Mouse (Mus musculus): ENCODE measurements at regions not wholly inside any gene's neighbourhood (a gene's known extent, or its start where the extent isn't known, plus 50 kb on each side); places are given as distances from the start of the nearest gene placed in this dataset.
"Not testable (repeated sequence)": the region's sequence is repeated elsewhere in the genome, so short reads cannot be mapped to it uniquely, and the experiment has no call there.

DNA sequence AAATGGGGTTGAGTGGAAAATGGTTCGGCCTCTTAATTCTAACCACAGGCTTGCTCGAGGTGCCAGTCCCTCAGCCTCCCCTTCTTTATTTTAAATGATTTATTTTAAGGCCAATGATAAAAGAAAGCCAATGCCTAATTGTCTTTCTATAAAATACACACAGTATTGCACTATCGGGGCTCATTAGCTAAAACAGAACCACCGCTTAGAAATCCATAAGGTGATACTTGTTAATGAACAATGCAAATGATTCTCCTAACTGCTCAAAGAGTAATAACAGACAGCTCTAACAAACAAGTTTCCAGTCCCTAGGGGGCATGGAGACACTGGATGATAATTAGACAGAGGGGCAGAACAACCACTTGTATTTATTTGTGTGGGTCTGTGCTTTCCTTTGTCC, 58.8 kb downstream of the Emx2 start:
- no peak for DNase-seq (ENCODE audit: low spot score)

DNA sequence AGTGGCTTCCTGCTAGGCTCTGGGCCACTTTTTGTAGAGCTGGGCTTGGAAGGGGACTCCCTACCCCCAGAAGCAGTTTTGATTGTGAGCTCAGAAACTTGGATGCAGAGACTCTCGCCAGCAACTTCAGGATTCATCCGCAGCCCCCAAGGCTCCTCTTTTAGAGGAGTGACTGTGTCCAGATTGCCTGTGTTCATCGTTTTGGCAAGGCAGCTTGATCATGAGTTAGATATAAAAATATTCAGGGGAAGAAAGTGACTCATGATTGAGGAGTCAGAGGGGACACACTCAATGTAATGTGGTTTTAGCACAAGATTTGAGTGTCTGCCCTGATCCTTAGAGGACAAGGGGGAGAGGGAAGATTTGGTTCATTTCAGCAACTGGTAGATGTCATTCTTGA, 61.0 kb downstream of the Emx2 start:
- DNase-seq (ENCODE audit: low spot score): no peak

DNA sequence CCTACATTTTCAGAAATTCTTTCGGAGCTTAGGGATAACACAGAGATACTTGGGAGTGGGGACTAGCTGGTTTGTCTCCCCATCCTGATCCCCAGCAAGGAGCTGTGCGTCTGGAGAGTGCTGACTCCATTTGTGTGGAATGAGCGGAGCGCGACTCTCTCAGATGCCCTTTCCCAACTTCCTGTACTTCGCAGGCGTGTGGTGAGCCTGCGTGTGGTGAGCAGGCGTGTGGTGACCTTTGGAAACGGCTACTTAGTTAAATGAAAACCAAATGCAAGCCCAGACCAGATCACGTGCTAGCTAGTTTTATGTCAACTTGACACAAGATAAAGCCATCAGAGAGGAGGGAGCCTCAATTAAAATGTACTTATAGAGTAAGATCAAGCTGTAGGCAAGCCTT, 64.0 kb downstream of the Emx2 start:
- no peak for DNase-seq (ENCODE audit: low spot score)

DNA sequence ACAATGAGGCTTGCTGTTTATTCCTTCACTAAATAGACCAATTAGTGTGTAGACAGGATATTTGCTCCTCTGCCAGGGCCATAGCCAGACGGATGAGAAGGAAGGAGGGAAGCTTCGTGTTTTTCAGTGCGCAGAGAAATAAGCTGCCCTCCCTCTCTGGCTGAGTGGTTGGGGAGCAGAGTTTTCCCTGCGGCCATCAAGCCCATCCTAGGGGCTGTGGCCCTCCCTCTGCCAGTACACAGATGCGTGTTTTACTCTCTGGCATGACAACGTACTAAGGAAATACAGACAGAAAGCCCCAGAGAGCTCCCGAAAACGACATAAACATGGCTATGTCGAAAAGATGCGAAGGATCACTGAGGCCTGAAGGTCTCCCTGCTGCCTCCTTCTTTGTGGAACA, 65.2 kb downstream of the Emx2 start:
- no peak for DNase-seq (ENCODE audit: low spot score)

DNA sequence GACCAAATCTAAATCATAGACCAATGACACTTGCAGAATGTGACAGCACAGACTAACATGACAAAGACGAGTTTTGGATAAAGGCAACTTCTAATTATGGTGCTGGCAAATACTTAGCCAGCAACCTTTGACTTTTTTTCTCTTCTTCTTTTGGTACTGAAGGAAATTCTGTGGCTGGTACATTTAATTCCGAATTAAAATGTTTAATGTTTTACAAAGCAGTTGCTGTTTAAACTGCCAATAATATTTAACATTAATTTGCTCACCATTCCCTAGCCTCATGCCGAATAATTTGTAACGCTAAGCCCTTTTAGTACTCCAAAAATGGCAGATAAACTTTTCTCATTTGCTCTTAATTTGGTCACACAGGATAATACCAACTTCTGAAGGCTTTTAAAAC, 105.9 kb downstream of the Emx2 start:
- DNase-seq (ENCODE audit: low spot score): no peak

DNA sequence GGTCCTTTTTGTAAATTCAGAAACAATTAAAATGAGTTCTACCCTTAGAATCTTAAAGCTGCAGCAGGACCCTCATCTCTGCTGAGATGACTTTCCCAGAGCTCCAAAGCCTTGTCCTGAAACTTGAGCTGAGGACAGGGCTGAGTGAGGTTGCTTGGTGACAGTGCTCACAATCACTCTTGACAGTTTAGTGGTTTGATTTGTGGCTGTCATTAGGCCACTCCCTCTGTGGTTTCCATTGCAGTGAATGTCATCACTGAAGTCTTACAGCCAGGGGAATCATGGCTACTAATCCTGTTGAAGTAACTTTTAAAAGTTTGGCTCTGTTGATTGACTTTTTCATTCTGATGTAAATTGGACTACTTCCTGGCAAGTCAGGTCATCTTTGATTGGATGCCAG, 110.7 kb downstream of the Emx2 start:
- DNase-seq (ENCODE audit: low spot score): no peak

DNA sequence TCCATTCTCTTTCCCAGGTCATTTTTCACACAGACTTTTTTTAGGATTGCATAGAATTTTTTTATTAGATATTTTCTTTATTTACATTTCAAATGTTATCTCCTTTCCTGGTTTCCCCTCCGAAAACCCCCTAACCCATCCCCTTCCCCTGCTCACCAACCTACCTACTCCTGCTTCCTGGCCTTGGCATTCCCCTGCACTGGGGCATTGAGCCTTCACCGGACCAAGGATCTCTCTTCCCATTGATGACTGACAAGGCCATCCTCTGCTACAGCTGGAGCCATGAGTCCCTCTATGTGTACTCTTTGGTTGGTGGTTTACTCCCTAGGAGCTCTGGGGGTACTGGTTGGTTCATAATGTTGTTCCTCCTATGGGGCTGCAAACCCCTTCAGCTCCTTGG, 111.4 kb downstream of the Emx2 start:
- not testable (repeated sequence) for DNase-seq (ENCODE audit: low spot score)

DNA sequence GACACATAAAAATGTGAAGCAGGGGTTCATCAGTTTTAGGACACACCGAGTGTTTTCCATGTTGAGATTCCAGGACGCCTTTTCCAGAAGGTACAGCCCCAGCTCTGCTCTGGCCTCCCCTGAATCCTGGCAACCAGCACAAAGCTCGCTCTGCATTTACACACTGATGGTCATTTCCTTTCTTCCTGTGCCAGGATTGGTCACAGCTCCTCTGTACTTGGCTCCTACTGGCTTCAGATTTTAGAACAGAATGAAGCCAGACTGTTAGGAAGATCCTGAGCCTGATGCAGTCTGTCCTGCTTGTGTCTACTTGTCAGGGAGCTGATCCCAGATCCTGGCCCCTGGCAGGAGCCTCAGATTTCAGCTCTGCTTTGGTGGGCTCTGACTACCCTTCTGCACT, 116.2 kb downstream of the Emx2 start:
- DNase-seq (ENCODE audit: low spot score): no peak

DNA sequence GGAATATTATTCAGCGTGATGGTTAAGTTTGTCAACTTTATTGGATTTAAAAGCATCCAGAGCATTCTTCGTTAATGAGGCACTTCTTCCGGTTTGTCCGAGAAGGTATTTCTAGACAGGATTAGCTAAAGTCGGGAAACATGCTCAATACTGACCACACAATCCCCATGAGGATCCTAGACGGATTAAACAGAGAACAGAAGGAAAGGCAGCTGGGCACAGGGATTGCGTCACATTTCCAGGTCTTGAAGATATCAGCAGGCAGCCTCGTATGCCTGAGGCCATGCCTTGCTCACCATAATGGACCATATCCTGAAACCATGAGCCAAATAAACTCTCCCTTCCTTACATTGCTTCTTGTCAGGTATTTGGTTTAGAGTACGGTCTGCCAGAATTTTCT, 119.7 kb downstream of the Emx2 start:
- DNase-seq (ENCODE audit: low spot score): no peak

DNA sequence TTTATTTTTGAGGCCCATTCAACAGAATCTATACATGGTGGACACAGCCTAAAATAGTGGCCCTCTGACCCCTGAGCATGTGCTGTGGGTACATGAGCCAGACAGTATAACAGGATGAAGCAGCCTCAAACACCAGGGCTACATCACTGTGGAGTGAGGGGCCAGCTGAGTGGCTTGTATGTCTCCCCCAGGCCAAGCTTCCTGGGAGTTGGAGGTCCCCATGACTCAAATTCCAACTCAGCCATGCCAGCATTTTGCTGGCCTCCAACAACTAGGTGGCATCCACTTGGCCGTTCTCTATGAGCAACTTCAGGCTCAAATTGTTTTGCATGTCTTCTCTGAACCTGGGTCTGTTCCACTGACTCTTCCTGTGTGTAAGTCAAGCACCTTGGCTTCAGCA, 121.5 kb downstream of the Emx2 start:
- DNase-seq (ENCODE audit: low spot score): no peak

DNA sequence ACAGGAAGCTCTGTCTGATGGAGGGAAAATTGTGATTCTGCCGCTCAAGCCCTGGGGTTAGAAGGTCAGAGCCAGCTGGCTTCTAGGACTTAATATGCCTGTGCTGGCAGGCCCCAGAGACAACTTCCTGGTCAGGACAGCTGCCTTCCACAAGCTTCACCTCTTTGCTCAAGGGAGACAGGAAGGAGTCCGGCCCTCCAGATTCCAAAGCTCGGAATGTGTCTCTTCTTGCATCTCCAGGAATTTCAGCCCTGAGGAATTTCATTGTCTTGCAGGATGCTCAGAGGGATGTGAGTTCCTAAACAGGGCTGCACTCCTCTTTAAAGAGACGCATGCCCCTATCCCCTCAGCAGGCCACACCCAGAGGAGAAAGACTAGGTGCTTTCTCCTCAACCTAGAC, 127.7 kb downstream of the Emx2 start:
- DNase-seq (ENCODE audit: low spot score): no peak

DNA sequence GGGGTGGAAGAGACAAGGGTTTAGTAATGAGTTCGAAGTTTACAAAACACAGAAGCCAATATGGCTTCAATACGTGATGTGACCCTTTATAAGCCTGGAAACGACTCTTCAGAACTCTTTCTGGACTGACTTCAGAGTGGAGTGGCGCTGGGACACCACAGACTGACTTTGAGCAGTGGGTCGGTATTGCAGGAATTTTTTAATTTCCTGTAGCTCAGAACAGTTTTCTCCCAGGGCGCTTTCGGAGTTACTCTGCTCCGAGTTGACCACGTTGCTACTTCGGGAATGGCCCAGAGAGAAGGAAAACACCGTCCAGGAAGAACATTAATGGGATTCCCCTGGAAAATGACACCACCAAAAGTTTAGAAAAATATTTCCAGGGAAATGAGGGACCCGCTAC, 129.1 kb downstream of the Emx2 start:
- no peak for DNase-seq (ENCODE audit: low spot score)

DNA sequence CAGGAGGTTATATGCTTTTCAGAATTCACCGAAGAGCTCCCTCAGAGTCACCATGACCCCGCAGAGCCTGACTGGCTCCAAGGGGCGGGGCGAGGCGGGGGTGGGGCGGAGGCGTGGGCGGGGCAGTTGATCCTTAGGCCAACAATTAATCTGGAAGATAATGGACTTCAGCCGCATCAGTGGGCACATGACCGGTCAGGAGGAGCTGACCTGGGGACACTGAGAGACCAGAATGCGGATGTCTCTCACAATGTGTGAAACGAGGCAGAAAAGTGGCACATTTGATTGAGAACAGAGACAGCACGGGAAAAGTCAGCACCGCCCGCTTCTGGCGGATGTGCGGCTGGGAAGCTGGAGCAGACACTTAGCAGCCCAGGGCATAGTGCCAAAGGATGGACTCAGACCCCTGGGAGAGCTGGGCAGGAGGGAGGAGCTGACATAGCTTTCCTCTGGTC, 129.9 kb downstream of the Emx2 start:
- no peak for DNase-seq (ENCODE audit: low spot score)

DNA sequence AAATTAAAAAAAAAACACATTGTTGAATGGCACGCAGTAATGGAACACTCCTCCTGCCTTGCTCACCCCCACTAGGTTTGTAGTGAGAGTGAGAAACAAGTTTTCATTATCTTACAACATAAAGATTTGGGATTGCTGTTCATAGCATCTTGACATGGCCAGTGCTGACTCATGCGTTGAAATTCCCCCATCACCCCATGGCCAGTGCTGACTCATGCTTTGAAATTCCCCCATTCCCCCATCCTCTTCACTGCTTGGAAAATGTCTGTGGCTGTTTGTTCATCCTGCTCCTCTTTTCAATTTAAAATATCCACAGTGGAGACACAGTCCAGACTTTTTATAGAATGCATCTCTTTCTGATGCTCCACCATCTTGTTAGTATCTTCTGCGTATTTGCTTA, 131.8 kb downstream of the Emx2 start:
- DNase-seq (ENCODE audit: low spot score): no peak

DNA sequence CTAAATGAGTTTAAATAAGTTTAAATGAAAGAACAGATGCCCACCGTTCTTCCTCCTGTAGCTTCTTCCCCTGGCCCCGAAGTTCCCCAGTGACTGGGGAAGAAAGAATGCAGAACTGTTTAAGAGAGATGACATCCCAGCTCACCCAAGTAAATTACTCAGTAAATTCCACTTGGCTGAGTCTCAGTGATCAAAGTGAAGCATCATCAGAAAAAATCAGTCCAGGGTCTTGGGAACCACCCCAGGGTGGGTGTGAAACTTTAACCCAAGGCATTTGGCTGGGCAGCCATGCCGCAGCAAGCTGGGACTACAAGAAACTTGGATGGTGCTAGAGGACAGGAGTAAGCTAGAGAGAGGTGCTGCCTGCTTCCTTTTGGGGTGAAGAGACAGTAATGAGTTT, 133.9 kb downstream of the Emx2 start:
- no peak for DNase-seq (ENCODE audit: low spot score)

DNA sequence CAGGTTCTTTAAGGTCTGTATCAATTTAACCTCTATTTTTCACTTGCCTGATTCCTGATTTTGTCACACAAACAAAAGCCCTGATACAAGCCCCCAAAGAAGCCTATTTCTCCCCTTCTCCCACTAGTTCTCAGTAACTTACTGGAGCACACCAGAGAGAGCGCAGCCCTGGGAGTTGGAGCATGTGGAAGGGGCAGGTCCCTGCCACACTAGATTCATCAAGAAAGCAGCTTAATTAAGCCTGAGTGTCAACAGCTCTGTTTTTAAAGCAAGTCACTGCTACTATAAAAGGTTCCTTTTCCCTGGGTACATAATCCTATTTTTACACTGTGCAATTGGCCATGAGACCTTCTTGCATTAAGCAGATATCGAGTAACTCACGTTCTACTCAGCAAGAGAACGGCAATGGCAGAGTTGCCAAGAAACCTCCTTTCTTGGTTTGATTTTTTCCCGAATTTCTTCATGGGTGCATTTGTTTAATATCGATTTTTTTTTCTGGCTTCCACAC, 166.2 kb downstream of the Emx2 start:
- DNase-seq (ENCODE audit: low spot score): no peak

DNA sequence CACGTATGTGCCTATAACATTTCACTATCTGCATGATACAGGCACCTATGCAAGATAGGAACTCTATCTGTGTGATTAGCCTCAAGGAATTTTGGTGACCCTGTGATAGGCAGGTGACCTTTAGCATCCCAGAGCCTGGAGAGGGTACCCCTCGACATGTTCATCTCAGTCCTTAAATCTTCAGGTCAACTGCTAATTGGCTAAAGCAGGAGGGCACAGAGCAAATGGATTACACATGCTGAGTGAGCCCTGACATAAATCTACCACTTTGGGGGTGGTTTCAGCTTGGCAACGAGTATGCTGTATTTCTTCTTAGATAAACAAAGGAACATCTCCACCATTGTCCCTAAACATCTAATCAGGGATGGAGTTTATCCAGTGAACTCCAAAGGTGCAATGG, 169.5 kb downstream of the Emx2 start:
- DNase-seq (ENCODE audit: low spot score): no peak

DNA sequence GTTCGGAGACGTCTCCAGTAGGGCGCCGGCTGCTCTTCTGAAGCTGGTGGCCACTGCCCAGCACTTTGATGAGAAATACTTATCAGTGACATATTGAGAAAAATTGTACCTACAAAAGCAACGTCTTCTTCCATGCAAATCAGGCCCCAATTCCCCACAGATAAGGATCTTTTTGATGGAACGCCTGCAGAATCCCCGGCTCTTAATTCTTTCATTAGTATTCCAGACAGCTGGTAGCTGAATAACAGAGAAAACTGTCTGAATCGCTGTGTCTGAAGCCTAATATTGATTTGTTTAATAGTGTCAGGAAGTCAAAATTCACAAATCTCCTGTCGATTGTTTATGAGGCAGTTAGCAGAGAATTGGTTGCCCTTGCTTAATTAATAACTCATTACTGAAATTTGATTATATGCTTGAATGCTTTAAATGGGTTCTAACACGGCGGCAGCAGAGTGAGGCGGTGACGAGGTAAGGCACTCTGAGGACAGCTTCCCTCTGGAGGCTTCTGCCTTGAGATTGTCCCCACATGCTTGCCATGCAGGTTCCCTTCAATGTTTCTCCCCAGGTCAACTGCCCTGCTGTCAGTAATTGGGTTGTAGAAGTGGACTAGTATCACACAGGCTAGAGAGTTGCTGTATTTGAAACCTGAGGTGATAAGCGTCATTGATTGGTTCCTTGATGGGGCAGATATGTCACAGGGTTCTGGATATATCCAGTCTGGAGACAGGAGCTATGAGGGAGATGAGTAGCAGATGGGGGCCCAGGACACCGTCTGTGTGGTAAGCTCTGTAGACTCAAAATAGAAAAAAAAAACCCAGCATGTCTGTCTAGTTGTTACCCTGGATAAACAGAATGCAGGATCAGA, 170.4 kb downstream of the Emx2 start:
- DNase-seq (ENCODE audit: low spot score): no peak

DNA sequence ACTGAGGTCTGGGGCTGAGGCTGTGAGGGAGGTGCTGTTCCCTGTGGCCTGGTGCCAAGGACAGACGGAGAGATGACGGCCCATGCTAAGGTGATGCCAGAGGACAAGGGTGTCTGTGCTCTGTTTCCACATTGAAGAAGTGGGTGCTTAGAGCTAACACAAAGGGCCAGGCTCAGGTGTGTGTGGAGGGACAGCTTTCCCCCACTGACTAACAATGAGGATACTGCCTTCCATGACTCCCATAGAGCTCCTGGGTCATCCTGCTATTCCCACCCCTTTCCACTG, 170.9 kb downstream of the Emx2 start:
- DNase-seq (ENCODE audit: low spot score): no peak

DNA sequence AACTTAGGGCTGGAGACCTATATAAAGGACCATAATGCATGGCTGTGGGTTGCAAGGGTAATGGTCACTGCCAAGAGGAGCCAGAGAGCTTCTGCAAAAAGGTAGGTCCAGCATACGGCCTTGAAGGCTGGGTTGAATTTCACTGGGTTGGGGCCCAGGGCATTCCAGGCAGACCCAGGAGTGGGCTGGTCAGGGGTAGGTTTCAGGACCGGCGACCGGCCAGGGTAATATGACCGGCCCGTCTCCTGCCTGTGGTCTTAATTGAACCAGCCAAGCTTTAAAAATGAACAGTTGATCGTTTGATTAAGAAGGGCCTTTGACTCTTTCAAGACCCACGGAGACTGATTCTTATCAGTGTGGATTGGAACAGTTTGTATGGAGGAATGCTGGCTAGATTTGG, 171.9 kb downstream of the Emx2 start:
- DNase-seq (ENCODE audit: low spot score): no peak

DNA sequence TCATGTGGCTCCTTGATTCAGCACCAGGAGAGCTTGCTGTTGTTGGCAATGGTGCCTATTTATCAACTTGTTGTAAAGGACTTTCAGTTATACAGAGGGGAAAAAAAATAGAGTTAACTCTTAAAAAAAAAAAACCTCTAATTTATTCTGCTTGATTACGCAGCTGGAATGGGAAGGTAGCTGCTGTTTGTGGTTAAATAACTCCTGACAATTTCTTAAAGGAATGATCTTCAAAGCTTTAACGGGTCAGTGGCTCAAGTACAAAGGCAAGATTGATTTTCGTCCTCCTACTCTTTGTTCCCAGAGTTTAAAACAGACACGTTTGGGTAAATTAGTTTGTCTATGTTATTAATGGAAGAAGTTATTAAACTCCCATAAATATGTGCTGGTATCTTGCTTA, 172.5 kb downstream of the Emx2 start:
- DNase-seq (ENCODE audit: low spot score): no peak

DNA sequence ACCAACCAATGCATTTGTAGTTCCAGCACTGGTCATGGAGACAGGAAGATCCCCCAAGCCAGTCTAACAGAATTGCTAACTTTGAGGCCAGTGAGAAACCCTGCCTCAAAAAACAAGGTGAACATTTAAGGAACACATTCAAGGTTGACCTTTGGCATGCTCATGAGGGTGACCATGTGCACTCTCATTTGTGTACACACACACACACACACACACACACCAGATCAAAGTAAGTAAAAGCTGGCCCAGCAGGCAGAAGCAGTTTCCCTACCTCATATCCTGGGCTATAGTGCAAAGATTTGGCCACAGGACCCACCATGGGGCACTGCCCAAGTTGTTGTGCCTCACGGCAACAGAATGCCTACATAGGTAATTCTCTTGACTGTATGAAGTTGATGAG, 173.4 kb downstream of the Emx2 start:
- DNase-seq (ENCODE audit: low spot score): no peak

DNA sequence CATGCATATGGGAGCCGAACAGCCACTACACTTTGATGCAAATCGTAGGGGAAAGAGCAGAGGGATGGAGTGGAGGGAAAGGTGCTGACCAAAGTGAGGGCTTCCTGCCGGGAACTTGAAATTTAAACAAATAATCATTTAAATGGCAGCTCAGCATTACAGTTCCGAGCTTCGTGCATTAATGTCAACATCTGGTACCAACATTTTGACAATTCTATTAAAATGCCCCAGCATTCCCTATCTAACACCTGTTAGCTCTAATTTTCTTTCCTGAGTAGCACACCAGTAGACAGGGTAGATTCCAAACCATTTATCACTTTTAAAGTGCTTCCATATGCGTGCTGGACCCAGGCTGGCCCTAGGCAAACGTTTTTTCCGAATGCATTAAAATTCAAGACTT, 178.1 kb downstream of the Emx2 start:
- no peak for DNase-seq (ENCODE audit: low spot score)

DNA sequence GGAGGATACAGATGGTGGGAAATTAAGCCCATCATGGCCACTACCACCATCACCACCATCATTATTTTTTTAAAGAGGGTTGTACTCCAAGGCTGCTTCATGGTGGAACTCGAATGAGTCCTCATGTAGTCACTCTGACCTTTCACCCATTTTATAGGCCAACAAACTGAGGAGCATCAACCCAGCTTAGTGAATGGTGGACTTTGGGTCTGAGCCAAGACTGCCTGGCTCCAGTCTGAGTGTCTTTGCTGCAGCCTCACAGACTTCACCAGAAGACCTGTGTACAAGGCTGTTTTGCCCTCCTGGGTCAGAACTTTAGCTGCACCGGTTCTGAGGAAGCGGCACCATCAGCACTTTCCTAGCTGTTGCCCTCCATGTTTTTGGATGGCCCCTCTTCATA, 184.4 kb downstream of the Emx2 start:
- no peak for DNase-seq (ENCODE audit: low spot score)

All from layer of hippocampus, adult 11-12 months (tissue).